Mouse (Mus musculus) CD8-positive naive resting alpha-beta T cell, adult 2 months (primary cell): ENCODE measurements around the gene Lipt1.

Experiments used
- DNase-seq, 2 experiments: peaks; one replicate each; pipeline ENCODE4 v3.0.0; 2022; ENCODE audit warnings: low read depth in 2 of 2, low spot score in 2 of 2

Gene Lipt1

GRCm38 (mm10) chr1:37894606-37895005 is 23.1 kb downstream of the Lipt1 start:
- DNase-seq: no peak

- no peak for DNase-seq
Measured at GRCm38 (mm10) chr1:37899816-37900215, 28.3 kb downstream of the Lipt1 start.

- DNase-seq: no peak
Measured at GRCm38 (mm10) chr1:37900288-37900687, 28.8 kb downstream of the Lipt1 start.

- no peak for DNase-seq
Measured at GRCm38 (mm10) chr1:37903178-37903577, 31.6 kb downstream of the Lipt1 start.

GRCm38 (mm10) chr1:37912751-37913150 is 41.2 kb downstream of the Lipt1 start:
- DNase-seq: no peak

- no peak for DNase-seq
Measured at GRCm38 (mm10) chr1:37916393-37916792, 44.9 kb downstream of the Lipt1 start, which contains the start of gene Lyg2. Gene Lyg2 (minus strand): TSS chr1:37916493.

GRCm38 (mm10) chr1:37917666-37918065 is 46.1 kb downstream of the Lipt1 start:
- DNase-seq: no peak

- no peak for DNase-seq
Measured at GRCm38 (mm10) chr1:37918096-37918495, 46.6 kb downstream of the Lipt1 start.

- no peak for DNase-seq
Measured at GRCm38 (mm10) chr1:37922536-37922935, 51.0 kb downstream of the Lipt1 start.
